ENCODE assay signal across 25 mouse cellular contexts in genomic region chr7:78841601-78842000, GRCm38 (mm10). TPM values are rescaled to one million over a fixed set of nuclear protein-coding genes. Genes with fewer than 3 reads are reported as not detected.
DNase-seq lines count a peak whose midpoint lies in the region; ATAC-seq lines count a peak whose summit lies in the region.
"Had no signal": no experiment of that assay in that cellular context is flagged by ENCODE, and none has a peak within 500 bp of the region (broad histone marks: within the 10 kb centered on the region; RNA-seq: fewer than 3 reads in every experiment).

No protein-coding gene starts in this region.

- H3K36me3 ChIP-seq in heart, embryonic 12.5 days = peaks cover 61% of the 10 kb centered on the region

- H3K4me3 ChIP-seq in heart, embryonic 12.5 days = no peak overlapping the region
- H3K4me3 ChIP-seq: forebrain, embryonic 10.5 days; forebrain, embryonic 13.5 days; heart, embryonic 10.5 days; heart, embryonic 15.5 days; hindbrain, embryonic 10.5 days; hindbrain, embryonic 13.5 days; intestine, embryonic 15.5 days; kidney, embryonic 15.5 days had no signal

- no peaks in the 10 kb centered on the region for H3K27me3 ChIP-seq in heart, embryonic 12.5 days (replicated peaks)
- H3K27me3 ChIP-seq: forebrain, embryonic 13.5 days; heart, embryonic 15.5 days; hindbrain, embryonic 13.5 days; intestine, embryonic 15.5 days; kidney, embryonic 15.5 days; Patski had no signal

- peaks cover 8% of the 10 kb centered on the region for H3K4me1 ChIP-seq in heart, embryonic 12.5 days (replicated peaks)

- WGBS in heart, embryonic 12.5 days = 78% methylated on average over 5 of the region's 5 CpGs

- peak; percentile 61 for DNase-seq in heart, adult 11 months
- DNase-seq in heart, postnatal 25 days (ENCODE audit: low spot score) = no peak
- peak; percentile 54 for DNase-seq in heart, adult 8-10 months (ENCODE audit: low spot score)
- DNase-seq in MN1 (ENCODE audit: low spot score) = peak; percentile 27
- peak; percentile 46 for DNase-seq in skeletal muscle tissue, adult 2 months (ENCODE audit: low read depth, low spot score)
- DNase-seq: adrenal gland, adult 2 months; adrenal gland, postnatal 14 days; cerebellum, adult 11 months; cerebellum, adult 2 months; cerebellum, postnatal 10 days; kidney, adult 11 months; kidney, adult 8-10 months had no signal

- no peak overlapping the region for H3K27ac ChIP-seq in heart, embryonic 12.5 days (ENCODE audit: poor library complexity, severe bottlenecking)
- H3K27ac ChIP-seq: forebrain, embryonic 10.5 days; forebrain, embryonic 13.5 days; heart, embryonic 10.5 days; heart, embryonic 15.5 days; hindbrain, embryonic 10.5 days; hindbrain, embryonic 13.5 days; intestine, embryonic 15.5 days; kidney, embryonic 15.5 days had no signal

- intact Hi-C loops in heart, postnatal 25 days (cut with DNase I) = no loop called here

- no peaks in the 10 kb centered on the region for H3K9me3 ChIP-seq in heart, embryonic 12.5 days (replicated peaks)
- H3K9me3 ChIP-seq: forebrain, embryonic 10.5 days; forebrain, embryonic 13.5 days; heart, embryonic 10.5 days; heart, embryonic 15.5 days; hindbrain, embryonic 10.5 days; hindbrain, embryonic 13.5 days; intestine, embryonic 15.5 days; kidney, embryonic 15.5 days had no signal

- no peak overlapping the region for H3K9ac ChIP-seq in heart, embryonic 12.5 days
- H3K9ac ChIP-seq: forebrain, embryonic 13.5 days; heart, embryonic 15.5 days; intestine, embryonic 15.5 days; kidney, embryonic 15.5 days had no signal

- ATAC-seq in heart, embryonic 12.5 days (ENCODE audit: insufficient number of reproducible peaks, low FRiP score) = no peak
- ATAC-seq in megakaryocyte progenitor cell, adult 5-6 weeks (replicated peaks; ENCODE audit: poor library complexity) = no peak
- ATAC-seq: forebrain, embryonic 13.5 days; forebrain, embryonic 16.5 days; hindbrain, embryonic 16.5 days; intestine, embryonic 15.5 days; Patski had no signal

- no peak overlapping the region for H3K4me2 ChIP-seq in heart, embryonic 12.5 days
- H3K4me2 ChIP-seq: forebrain, embryonic 13.5 days; heart, embryonic 15.5 days; hindbrain, embryonic 13.5 days; intestine, embryonic 15.5 days; kidney, embryonic 15.5 days had no signal

RNA-seq across cellular contexts. Expression of gene Det1, which starts 5.5 kb away (rescaled TPM):
- 10 to 100 TPM; 12.1 to 13.9 TPM for total RNA-seq in heart, postnatal 25 days (2021)
- total RNA-seq in heart, adult 8-10 months (2022) = 10 to 100 TPM; 13.5 to 16.7 (median 15.1) TPM
- 11.6 and 12.4 TPM in 2 replicates for polyA plus RNA-seq in heart, embryonic 12.5 days (2016; fragmentation: Nextera tagmentation; extraction: Ambion mirVana)
- total RNA-seq in megakaryocyte progenitor cell, adult 5-6 weeks (2015) = 16.1 and 19.3 TPM in 2 replicates
- 14.0 and 15.5 TPM in 2 replicates for total RNA-seq in megakaryocyte progenitor cell, adult 5-6 weeks (2017)

RNA-seq across cellular contexts. Expression of gene Aen, which starts 54.1 kb away (rescaled TPM):
- total RNA-seq in heart, postnatal 25 days (2021) = 10 to 100 TPM; 33.3 to 35.5 TPM
- 10 to 100 TPM; 32.7 to 39.3 (median 35.5) TPM for total RNA-seq in heart, adult 8-10 months (2022)
- 34.2 and 36.3 TPM in 2 replicates for polyA plus RNA-seq in heart, embryonic 12.5 days (2016; fragmentation: Nextera tagmentation; extraction: Ambion mirVana)
- 14.8 and 15.1 TPM in 2 replicates for total RNA-seq in megakaryocyte progenitor cell, adult 5-6 weeks (2015)
- total RNA-seq in megakaryocyte progenitor cell, adult 5-6 weeks (2017) = 39.7 and 46.6 TPM in 2 replicates

RNA-seq across cellular contexts. Expression of gene Mrpl46, which starts 58.3 kb away (rescaled TPM):
- total RNA-seq in heart, postnatal 25 days (2021) = 10 to 100 TPM; 53.9 to 54.8 TPM
- 10 to 100 TPM; 50.8 to 60.1 (median 55.3) TPM for total RNA-seq in heart, adult 8-10 months (2022)
- polyA plus RNA-seq in heart, embryonic 12.5 days (2016; fragmentation: Nextera tagmentation; extraction: Ambion mirVana) = 62.2 and 62.6 TPM in 2 replicates
- 37.5 and 50.6 TPM in 2 replicates for total RNA-seq in megakaryocyte progenitor cell, adult 5-6 weeks (2015)
- 43.6 and 57.2 TPM in 2 replicates for total RNA-seq in megakaryocyte progenitor cell, adult 5-6 weeks (2017)

RNA-seq across cellular contexts. Expression of gene Mrps11, which starts 58.7 kb away (rescaled TPM):
- 10 to 100 TPM; 47.3 to 48.0 TPM for total RNA-seq in heart, postnatal 25 days (2021)
- total RNA-seq in heart, adult 8-10 months (2022) = 10 to 100 TPM; 39.7 to 43.2 (median 42.7) TPM
- polyA plus RNA-seq in heart, embryonic 12.5 days (2016; fragmentation: Nextera tagmentation; extraction: Ambion mirVana) = 49.2 and 53.3 TPM in 2 replicates
- total RNA-seq in megakaryocyte progenitor cell, adult 5-6 weeks (2015) = 36.7 and 37.1 TPM in 2 replicates
- total RNA-seq in megakaryocyte progenitor cell, adult 5-6 weeks (2017) = 43.5 and 71.5 TPM in 2 replicates
